Mouse (Mus musculus) liver, adult 2 months (tissue): Measurements from ENCODE around the gene Olah. TPM values are rescaled to one million over a fixed set of nuclear protein-coding genes. Genes with fewer than 3 reads are reported as not detected.

Experiments used
- DNase-seq: peaks from one replicate; pipeline ENCODE4 v3.0.0-alpha.2; 2011; ENCODE audit warnings: low read depth, low spot score; ENCODE audit errors: extremely low read depth
- H3K27ac ChIP-seq: fragments of 200-500 bp; replicated peaks from 2 replicates; pipeline ENCODE4 v1.5.1; 2012; ENCODE audit warnings: low read depth, mild to moderate bottlenecking, control low read depth, inconsistent platforms, low read length; ENCODE audit not compliant: insufficient read depth
- H3K27me3 ChIP-seq: fragments of 200-500 bp; 2 replicates; pipeline ENCODE4 v1.6.1; 2012; ENCODE audit warnings: mild to moderate bottlenecking, moderate library complexity, low read length, inconsistent platforms; ENCODE audit not compliant: control insufficient read depth, insufficient read depth
- H3K36me3 ChIP-seq: fragments of 200-500 bp; 2 replicates; pipeline ENCODE4 v1.6.1; 2012; ENCODE audit warnings: low read length, inconsistent platforms; ENCODE audit not compliant: control insufficient read depth, insufficient read depth
- H3K4me1 ChIP-seq: fragments of 200-500 bp; 2 replicates; pipeline ENCODE4 v1.6.1; 2011; ENCODE audit warnings: low read length; ENCODE audit not compliant: control insufficient read depth, insufficient read depth
- H3K4me3 ChIP-seq: fragments of 200-500 bp; 2 replicates; pipeline ENCODE4 v1.5.1; 2011; ENCODE audit warnings: low read depth, mild to moderate bottlenecking, control low read depth, low read length, moderate library complexity; ENCODE audit not compliant: insufficient read depth
- H3K79me2 ChIP-seq: fragments of 200-500 bp; 2 replicates; pipeline ENCODE4 v1.6.1; 2012; ENCODE audit warnings: inconsistent platforms, mild to moderate bottlenecking, low read length, moderate library complexity; ENCODE audit not compliant: control insufficient read depth, insufficient read depth
- H3K9ac ChIP-seq: fragments of 200-500 bp; 2 replicates; pipeline ENCODE4 v1.6.1; 2012; ENCODE audit warnings: low read depth, mild to moderate bottlenecking, control low read depth, inconsistent platforms, low read length
- CTCF ChIP-seq: fragments of 200-500 bp; IDR thresholded peaks from 2 replicates; pipeline ENCODE4 v1.5.1; 2011; ENCODE audit warnings: low read depth, low read length, control low read depth
- POLR2A ChIP-seq: fragments of 200-500 bp; IDR thresholded peaks from 2 replicates; pipeline ENCODE4 v1.6.1; 2011; ENCODE audit warnings: low read length, control low read depth; ENCODE audit not compliant: insufficient read depth; ENCODE audit errors: extremely low read depth
- WGBS: fragments of 180-500 bp; shearing (Covaris S2); methylation state at CpG from one replicate; pipeline ENCODE4 v1.1.7; 2018; 5-methylcytosine and 5-hydroxymethylcytosine counted together
- polyA plus RNA-seq: library from polyadenylated mRNA; depleted of rRNA; stranded (reverse); fragments of >200 nt; gene quantifications from 2 replicates; pipeline ENCODE4 v1.2.3, GENCODE M21; 2012
- total RNA-seq: library from RNA; depleted of rRNA; stranded (reverse); fragments of >200 nt; gene quantifications from 2 replicates; pipeline ENCODE4 v1.2.3, GENCODE M21; 2014

The Olah gene
- total and polyA plus RNA-seq, 2 experiments: not detected

DNA sequence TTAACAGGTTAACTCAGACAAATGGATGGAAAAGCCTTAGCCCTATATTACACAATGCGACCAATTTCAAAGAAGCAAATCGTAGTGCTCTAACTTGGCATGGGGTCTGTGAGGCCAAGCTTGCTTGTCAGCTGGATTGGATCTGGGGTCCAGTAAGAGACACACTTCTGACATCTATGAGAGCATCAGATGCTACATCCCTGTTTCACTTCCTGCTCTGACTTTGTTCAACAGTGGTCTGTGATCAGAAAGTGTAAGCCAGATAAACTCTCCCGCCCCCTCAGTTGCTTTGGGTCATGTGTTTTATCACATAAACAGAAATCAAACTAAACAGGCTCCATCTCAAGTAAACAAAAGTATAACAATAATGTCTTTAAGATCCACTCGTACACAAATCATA, 48.6 kb downstream of the Olah start:
- H3K27me3 ChIP-seq: no peaks in the 10 kb centered on the region
- H3K9ac ChIP-seq: no peak overlapping the region
- no peak for DNase-seq
- H3K4me1 ChIP-seq: no peaks in the 10 kb centered on the region
- H3K4me3 ChIP-seq: no peak overlapping the region
- H3K36me3 ChIP-seq: no peaks in the 10 kb centered on the region
- H3K27ac ChIP-seq: no peak overlapping the region
- WGBS: 79% methylated on average over 4 of the region's 4 CpGs
- no peaks in the 10 kb centered on the region for H3K79me2 ChIP-seq
- TF ChIP-seq CTCF: no peak
- no peak for TF ChIP-seq POLR2A

DNA sequence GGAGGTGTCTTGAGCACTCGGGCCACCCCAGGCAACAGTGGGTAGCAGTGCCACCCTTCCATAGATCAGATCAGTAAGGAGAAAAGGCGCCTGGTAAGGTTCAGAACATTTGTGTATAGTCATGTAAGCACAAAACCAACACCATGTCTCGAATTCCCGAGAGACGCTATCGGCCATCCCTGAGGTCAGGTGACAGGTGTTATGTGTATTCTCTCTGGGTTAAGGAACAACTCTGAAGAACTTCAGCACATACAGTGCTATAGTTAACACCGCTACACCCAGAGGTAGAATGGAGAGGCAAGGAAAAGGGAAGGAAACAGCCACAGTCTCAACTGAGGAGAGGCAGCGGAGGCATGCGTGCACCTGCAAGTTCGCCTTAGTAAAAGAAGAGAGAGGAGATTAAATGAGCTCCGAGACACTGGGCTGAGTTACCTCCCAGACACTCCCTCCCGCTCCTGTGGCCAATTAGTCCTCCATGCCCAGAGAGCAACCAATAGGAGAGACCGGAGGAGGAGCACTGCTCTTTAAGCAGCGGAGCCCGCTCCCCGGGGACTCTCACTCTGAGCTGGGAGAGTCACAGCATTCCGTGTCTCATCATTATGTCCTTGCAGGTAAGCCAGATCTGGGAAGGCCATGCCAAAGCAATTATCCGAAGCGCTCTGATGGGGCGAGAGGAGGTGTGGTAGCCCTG, 61.3 kb downstream of the Olah start, which contains the start of gene Acbd7:
Acbd7 (plus strand) TSS at position 558 of the 691 bp plus-strand sequence.
- Histone ChIP-seq H3K27me3 (no peaks in the 10 kb centered on the region), H3K4me1 (peaks cover 10% of the 10 kb centered on the region), H3K27ac (no peak within 1 kb of the TSS), H3K79me2 (no peaks in the 10 kb centered on the region), H3K4me3 (peak within 1 kb of the TSS; percentile 38), H3K9ac (peak within 1 kb of the TSS; percentile 23; the same call in 1 of the 2 replicates), H3K36me3 (no peaks in the 10 kb centered on the region)
- TF ChIP-seq CTCF: no peak
- TF ChIP-seq POLR2A: no peak
- DNase-seq: peak; percentile 81
- WGBS: 4% methylated on average over 20 of the region's 20 CpGs

DNA sequence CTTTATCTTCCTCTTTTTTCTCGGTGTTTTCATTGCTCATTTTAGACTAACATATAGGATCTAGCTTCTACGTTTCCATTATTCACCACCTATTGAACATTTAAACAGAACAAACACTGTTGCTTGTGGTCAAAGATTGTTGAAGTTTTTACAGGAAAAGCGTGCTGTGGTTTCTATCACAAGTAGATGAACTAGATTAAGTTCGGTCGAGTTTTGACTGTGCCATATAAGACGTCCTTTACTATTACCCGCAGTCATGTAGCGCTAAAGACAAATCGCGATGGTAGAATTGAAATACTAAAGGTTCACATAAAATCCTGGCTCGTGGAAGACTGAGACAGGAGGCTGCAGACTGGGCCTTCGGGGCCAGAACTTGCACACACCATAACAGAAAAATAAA, 63.2 kb downstream of the Olah start:
- WGBS: 92% methylated on average over 12 of the region's 12 CpGs
- Histone ChIP-seq H3K4me1 (peaks cover 10% of the 10 kb centered on the region), H3K27me3 (no peaks in the 10 kb centered on the region)

DNA sequence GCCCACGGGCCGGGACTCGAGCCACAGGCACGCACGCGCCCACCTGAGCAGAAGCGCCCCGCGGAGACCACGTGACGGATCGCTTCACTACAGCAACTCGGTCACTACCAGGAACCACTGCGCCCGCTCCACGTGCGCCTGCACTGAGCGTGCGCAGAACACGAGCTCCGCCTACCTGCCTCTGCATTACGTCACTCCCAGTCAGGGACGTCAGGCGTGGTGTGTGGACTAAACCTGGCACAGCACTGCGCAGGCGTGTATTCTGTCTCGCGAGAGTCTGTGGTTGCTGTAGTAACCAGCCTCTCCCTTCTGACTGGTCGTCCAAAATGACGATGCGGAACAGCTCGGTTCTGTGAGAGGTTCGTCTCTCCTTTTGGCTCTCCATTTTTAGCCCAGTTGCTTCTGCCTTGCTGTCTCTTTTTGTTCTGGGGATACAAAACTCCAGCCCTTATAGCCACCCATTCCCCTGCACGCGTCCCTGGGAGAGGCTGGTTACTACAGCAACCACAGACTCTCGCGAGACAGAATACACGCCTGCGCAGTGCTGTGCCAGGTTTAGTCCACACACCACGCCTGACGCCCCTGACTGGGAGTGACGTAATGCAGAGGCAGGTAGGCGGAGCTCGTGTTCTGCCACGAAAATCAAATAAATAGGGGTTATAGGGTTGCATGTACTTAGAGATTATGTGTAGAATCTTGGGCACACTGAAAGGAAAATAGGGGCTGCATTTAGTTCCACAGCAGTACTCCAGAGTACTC, 64.3 kb downstream of the Olah start, which contains the start of gene Rpp38:
Rpp38 (minus strand) TSS at position 160 of the 759 bp plus-strand sequence.
- H3K4me3 ChIP-seq: peak within 1 kb of the TSS; percentile 76
- under 1% methylated on average over 45 of the region's 45 CpGs for WGBS
- H3K27me3 ChIP-seq: no peaks in the 10 kb centered on the region
- peaks cover 11% of the 10 kb centered on the region; the same call in 1 of the 2 replicates for H3K36me3 ChIP-seq
- peak within 1 kb of the TSS; percentile 55 for H3K27ac ChIP-seq
- peak; percentile 85 for DNase-seq
- H3K4me1 ChIP-seq: peaks cover 10% of the 10 kb centered on the region
- TF ChIP-seq POLR2A (0 out of 2 replicates have a peak, but pooled peaks have one; percentile 9), CTCF (no peak)
- H3K79me2 ChIP-seq: no peaks in the 10 kb centered on the region
- H3K9ac ChIP-seq: peak within 1 kb of the TSS; percentile 82

More for the DNA sequence above, 63.2 kb downstream of the Olah start:
- H3K4me3 ChIP-seq: no peak overlapping the region
- no peak overlapping the region for H3K9ac ChIP-seq
- TF ChIP-seq CTCF (no peak), POLR2A (no peak)
- H3K79me2 ChIP-seq: no peaks in the 10 kb centered on the region
- no peak for DNase-seq
- peaks cover 2% of the 10 kb centered on the region; the same call in 1 of the 2 replicates for H3K36me3 ChIP-seq
- H3K27ac ChIP-seq: no peak overlapping the region

DNA sequence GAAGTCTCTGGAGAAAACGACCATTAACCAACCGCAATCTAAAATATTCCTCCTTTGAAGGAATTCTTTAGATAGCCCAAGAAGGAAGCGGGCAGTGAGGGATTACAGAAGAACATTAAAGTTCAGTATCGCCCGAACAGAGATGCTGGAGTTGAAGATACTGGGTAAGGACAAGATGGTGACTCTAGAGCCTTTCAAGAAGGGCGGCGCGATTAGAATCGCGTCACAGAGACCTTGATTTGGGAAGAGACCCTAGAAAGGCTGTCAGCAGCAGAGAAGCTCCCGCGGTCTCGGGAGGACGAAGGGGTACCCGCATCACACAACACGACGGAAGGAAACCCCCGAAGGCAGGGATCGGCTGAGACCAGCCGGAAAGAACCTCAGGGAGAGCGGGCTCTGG, 65.0 kb downstream of the Olah start:
- Histone ChIP-seq H3K4me1 (peaks cover 10% of the 10 kb centered on the region), H3K79me2 (no peaks in the 10 kb centered on the region), H3K4me3 (peak overlapping the region; percentile 76), H3K27me3 (no peaks in the 10 kb centered on the region), H3K9ac (peak overlapping the region; percentile 82), H3K27ac (peak overlapping the region; percentile 52), H3K36me3 (peaks cover 11% of the 10 kb centered on the region; the same call in 1 of the 2 replicates)
- WGBS: under 1% methylated on average over 21 of the region's 21 CpGs
- no peak for TF ChIP-seq CTCF
- TF ChIP-seq POLR2A: no peak
- no peak for DNase-seq
